Mouse (Mus musculus): ENCODE results near the gene Pear1.
"Not testable (repeated sequence)": the region's sequence is repeated elsewhere in the genome, so short reads cannot be mapped to it uniquely, and the experiment has no call there.

Pear1 gene

GRCm38 (mm10) chr3:87824206-87824605 is at the start of gene Pear1:
Gene Pear1, minus strand, starts transcription at chr3:87824306.
- DNase-seq (ENCODE audit: low read depth, low spot score), result not testable (repeated sequence)

DNA sequence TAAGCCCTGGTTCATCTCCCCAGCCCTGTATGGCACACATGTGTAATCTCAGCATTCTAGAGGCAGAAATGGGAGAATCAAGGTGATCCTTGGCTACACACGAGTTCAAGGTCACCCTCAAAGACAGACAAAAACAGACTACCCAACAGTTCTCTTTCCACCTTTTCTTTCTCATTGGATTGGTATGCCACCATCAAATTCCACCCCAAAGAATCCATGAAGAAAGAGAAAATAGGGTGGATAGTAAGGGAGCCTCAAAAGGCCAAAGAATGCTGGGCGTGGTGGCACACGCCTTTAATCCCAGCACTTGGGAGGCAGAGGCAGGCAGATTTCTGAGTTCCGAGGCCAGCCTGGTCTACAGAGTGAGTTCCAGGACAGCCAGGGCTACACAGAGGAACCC is 40.0 kb upstream of the Pear1 start:
- not testable (repeated sequence) for DNase-seq (ENCODE audit: low read depth, low spot score)

DNA sequence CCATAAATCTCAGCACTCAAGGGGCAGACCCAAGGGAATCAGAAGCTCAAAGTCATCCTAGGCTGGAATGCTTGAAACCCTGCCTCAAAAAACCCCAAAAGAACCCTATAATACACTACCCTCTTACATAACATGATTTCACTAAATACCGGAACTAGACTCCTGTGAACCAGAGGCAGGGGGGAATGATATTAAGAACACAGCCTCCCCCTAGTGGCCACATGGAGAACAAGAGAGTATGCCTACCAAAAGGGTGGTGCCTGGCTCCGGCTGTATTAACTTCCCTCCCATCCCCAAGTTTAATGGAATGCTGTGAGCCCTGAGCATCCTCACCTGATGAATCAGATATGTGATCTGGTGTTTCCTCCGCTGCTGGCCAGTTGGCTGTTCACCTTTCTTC is 35.7 kb upstream of the Pear1 start:
- DNase-seq (ENCODE audit: low read depth, low spot score), result peak; percentile 20

DNA sequence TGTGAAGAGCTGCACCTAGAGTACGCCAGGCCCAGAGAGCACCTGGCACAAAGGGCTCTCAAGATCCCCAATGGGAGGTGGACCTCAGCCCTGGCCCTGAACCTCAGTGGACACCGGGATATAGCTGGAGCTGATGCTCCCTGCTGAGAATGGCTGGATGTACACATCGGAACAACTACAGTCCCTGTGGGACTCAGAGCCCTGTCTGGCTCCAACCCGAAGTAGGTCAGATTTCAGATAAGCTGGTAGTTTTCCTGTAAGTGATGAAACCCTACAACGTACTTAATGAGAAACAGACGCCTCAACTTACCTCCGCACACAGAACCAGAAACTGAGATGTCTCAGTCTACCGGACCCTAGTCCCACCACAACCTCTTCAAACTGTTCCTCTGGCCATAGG is 33.6 kb upstream of the Pear1 start:
- DNase-seq (ENCODE audit: low read depth, low spot score), result no peak

DNA sequence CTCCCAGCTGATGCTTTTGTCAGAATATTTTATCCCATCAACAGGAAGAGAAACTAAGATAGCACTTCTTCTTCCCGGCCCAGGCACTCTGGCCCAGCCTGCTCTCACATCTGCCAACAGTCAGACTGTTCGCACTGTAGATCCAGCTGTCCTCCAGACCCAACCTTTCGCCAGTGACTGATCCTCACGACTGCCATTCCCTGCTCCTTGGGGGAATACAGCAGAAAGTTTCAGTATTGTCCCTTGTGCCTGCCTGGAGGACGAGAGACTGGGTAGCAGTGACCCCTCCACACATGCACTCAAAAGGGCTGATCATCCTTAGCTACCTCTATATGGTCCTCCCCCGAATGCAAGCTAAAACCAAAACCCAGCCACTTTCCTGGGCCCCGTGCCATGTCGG is 31.8 kb upstream of the Pear1 start:
- no peak for DNase-seq (ENCODE audit: low read depth, low spot score)

DNA sequence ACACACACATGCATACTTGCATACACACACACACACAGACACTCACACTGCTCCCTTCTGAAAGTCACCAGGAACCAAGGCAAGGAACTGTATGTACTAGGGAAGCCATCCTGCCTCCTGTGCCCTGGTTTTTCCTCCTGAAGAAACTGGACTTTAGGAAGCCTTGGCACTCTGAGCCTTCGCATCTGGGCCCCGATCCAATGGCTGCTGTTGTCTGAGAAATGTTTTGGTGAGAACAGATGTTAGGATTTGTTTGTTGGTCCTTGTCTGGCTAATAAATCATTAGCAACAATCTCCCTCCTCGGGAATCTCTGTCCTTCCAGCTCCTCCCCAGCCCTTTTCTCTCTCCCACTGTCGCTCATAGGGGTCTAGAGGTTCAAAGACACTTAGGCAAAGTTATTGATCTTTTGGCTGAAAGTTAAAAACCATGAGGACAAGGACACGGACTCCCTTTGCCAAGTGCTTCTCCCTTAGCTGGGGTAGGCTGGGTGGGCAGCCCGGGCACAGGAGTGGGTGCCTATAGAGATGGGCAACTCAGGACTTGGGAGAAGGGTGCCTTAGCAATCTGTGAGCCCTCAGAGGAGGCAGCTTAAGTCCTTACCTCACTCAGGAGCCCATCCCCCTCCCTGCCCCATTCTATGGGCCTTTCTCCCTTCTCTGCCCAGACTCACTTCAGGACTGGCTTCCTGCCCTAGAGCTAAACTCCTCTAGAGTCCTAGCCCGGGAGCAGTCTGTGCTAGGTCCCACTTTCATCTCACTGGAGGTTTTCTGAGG is 30.9 kb upstream of the Pear1 start:
- no peak for DNase-seq (ENCODE audit: low read depth, low spot score)

- DNase-seq (ENCODE audit: low read depth, low spot score), result no peak
Observed at GRCm38 (mm10) chr3:87849117-87849516, 25.0 kb upstream of the Pear1 start.

GRCm38 (mm10) chr3:87847680-87848079 is 23.6 kb upstream of the Pear1 start:
- DNase-seq (ENCODE audit: low read depth, low spot score), result no peak

- no peak for DNase-seq (ENCODE audit: low read depth, low spot score)
Observed at GRCm38 (mm10) chr3:87846650-87847110, 22.6 kb upstream of the Pear1 start, which contains the start of gene Sh2d2a. Gene Sh2d2a, plus strand, starts transcription at chr3:87846755.

DNA sequence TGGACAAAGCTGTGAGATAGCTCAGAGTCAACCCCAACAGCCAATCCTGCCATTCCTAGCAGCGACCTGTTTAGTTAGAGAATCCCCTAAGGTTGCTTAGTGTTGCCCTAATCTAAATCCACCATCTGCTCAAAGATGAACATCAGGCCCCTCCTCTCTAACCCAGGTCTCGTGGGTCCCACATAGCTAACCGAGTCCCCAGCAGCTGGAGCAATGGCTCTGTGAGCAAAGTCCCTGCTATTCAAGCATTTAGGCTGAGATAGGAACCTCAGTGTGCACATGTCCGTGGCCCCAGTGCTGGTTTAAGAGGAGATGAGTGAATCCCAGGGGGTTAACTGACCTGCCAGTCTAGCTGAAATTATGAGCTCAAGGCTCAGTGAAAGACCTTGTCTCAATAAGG is 22.1 kb upstream of the Pear1 start:
- DNase-seq (ENCODE audit: low read depth, low spot score), result no peak

DNA sequence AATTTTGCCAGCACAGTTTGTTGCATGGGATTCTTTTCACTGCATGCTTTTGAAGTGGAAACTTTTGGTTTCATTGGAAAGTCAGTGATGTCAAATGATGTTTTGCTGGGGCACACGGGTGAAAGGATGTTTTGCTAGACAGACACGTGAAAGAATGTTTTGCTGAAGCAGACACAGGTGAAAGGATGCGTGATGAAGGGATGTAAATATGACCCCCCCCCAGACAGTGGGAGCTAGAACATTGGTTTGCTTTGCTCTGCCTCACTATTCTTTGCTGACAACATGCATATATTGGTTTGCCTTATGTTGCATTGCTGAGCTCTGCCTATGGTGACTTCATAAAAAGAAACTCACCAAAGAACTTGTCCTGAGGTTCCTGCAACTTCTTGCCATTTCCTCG is 20.9 kb upstream of the Pear1 start:
- DNase-seq (ENCODE audit: low read depth, low spot score), result no peak

- no peak for DNase-seq (ENCODE audit: low read depth, low spot score)
Observed at GRCm38 (mm10) chr3:87840858-87841257, 16.8 kb upstream of the Pear1 start.

DNA sequence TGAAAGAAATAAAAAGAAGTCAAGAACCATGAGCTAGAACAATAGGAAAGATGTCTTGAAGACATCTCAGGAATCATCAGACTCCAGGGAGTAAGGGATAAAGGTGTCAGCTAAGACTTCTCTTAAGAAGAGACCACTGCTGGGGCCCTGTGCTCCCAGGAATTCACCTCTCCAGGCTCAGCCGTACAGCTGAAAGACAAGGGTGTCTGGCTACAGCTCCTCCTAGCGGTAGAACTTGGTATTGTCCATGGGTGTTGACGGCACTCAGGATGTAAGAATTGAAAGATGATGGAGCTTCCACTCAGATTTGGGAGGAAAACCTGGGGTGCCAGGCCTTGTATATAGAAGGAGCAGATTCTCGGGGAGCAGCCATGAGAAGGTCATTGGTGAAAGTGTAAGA is 14.5 kb upstream of the Pear1 start:
- peak; percentile 59 for DNase-seq (ENCODE audit: low read depth, low spot score)

- DNase-seq (ENCODE audit: low read depth, low spot score), result no peak
Observed at GRCm38 (mm10) chr3:87833482-87833881, 9.4 kb upstream of the Pear1 start.

- DNase-seq (ENCODE audit: low read depth, low spot score), result no peak
Observed at GRCm38 (mm10) chr3:87832109-87832859, 8.2 kb upstream of the Pear1 start.

DNA sequence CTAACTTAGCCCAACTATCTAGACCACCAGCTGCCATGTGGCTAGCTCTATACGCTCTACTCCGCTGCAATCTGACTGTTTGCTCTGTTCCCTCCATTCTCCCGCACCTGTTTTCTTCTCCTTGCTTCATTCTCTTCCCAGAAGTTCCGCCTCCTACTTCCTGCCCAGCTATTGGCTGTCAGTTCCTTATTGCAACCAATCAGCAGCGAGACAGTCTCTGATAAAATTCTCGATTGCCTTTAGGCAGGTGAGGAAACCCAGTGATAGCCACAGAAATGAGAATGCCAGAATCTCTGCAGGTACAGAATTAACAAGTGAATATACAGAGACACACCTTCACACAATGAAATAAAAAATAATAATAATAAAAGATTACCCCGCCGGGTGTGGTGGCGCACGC is 4.9 kb upstream of the Pear1 start:
- no peak for DNase-seq (ENCODE audit: low read depth, low spot score)

DNA sequence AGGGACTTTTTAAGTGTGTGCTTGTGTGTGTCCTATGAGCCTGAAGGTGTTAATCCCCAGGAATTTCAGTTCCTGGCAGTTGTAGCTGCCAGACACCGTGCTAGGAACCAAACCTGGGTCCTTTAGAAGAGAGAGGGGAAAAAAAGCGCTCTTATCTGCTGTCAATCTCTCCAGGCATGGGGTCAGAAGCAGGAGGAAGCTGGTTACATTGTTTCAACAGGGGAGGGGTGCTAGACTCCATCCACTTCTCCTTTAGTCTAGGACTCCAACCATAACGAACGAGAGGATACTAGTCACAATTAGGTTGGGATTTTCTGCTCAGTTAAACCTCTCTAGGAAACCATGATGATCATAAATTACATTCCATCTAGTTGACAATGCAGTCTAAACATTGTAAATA is 4.3 kb upstream of the Pear1 start:
- no peak for DNase-seq (ENCODE audit: low read depth, low spot score)

DNA sequence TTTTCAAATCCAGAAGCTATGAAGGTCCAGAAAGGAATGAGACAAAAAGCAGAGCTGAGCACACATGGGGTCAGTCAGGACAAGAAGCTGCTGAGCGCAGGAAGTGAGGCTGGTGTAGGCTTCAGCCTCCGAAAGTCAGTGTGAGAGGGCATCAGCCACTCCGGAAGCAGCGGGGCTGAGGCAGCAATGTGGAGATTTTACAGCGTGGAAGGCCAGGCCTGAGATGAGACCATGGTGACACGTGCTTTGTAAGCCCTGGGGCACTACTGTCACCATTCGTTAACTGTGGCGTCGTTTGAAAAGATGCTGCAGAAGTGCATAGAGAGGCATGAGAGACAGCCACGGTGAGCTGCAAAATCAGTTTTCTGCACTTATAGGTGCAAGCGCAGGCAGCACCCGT is 5.9 kb downstream of the Pear1 start:
- DNase-seq (ENCODE audit: low read depth, low spot score), result no peak

DNA sequence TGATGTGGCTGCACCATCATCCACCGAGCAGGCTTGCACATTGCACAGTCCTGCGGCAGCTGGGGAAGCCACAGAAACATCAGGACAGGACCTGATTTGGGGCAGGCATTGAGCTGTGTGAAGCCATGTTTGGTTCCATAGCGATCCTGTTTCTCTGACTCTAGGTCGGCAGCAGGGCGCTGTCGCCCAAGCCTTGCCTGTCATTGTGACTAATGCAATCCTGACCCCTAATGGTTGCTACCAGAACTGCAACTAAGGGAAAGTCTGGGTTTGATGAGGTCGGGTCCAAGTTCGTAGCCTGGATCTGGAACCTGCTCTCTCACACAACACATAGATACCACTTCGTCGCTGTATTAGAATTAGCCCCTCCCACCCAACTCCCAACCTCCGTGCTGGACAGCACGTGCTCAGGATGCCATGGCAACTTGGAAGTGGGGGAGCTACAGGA is 7.4 kb downstream of the Pear1 start:
- peak; percentile 75 for DNase-seq (ENCODE audit: low read depth, low spot score)

- no peak for DNase-seq (ENCODE audit: low read depth, low spot score)
Observed at GRCm38 (mm10) chr3:87816166-87816565, 7.9 kb downstream of the Pear1 start.

DNA sequence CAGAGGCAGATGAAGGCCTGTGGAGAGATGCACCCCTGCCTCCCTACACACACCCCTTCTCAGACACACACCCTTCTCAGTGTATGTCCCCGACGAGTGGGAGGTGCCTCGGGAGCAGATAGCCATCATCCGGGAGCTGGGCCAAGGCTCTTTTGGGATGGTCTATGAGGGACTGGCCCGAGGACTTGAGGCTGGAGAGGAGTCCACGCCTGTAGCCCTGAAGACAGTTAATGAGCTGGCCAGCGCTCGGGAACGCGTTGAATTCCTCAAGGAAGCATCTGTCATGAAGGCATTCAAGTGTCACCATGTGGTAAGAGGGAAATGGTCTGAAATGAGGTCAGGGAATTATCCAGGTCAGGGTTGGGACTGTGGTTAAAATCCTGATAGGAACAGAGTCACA is 11.2 kb downstream of the Pear1 start:
- no peak for DNase-seq (ENCODE audit: low read depth, low spot score)

DNA sequence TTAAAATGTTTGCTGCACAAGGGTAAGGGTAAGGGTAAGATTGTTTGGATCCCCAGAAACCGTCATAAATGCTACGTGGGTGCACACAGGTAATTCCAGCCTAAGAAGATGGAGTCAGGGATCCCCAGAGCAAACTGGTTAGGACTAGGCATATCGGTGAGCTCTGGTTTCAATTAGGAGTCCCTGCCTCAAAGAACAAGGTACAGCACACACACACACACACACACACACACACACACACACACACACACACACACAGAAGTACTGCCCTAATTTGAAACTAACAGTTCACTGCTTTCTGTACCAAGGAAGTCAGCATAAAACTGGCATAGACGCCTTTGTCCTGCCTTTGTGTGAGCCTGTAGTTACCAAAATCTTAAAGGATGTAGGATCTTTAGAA is 11.7 kb downstream of the Pear1 start:
- no peak for DNase-seq (ENCODE audit: low read depth, low spot score)

DNA sequence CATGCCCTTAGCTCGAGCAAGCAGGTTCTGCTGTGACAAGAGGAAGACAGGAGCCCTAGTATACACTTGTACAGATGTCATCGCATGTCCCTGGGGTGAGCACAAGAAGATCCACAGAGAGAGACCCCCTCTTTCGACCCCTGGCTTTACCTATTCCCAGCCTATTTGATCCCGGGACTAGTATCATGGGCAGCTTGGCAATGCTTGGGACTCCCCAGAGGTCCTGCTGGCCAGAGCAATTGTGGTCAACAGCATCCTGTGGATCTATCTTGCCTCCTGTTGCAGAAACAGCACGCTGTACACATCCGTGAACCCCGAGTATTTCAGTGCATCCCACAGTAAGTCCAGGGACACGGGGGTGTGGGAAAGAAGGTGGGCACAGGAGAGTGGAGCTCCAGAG is 12.8 kb downstream of the Pear1 start:
- DNase-seq (ENCODE audit: low read depth, low spot score), result no peak

Measured in WW6 (cell line).